In genomic region chr5:149908376-149909078, GRCm38 (mm10) we compare ENCODE assay signal across 12 mouse cellular contexts.
A peak's percentile ranks its signal among the peaks of the same experiment; 100 is the strongest.
DNase-seq lines count a peak whose midpoint lies in the region; ATAC-seq lines count a peak whose summit lies in the region.
"Had no signal": no experiment of that assay in that cellular context is flagged by ENCODE, and none has a peak within 500 bp of the region (broad histone marks: within the 10 kb centered on the region; RNA-seq: fewer than 3 reads in every experiment).

No protein-coding gene starts in this region.

- ATAC-seq in embryonic facial prominence, embryonic 14.5 days (ENCODE audit: low read depth) = no peak
- ATAC-seq in hematopoietic stem cell, adult 5-6 weeks (replicated peaks in 1 of 2; ENCODE audit: insufficient read depth in 1 of 2, low FRiP score in 2 of 2, low TSS enrichment in 1 of 2, low read depth in 1 of 2, poor library complexity in 2 of 2, severe bottlenecking in 2 of 2) = peak; percentile 49 to 64; a peak in 2 of 4 replicates
- peak; percentile 86 for ATAC-seq in megakaryocyte progenitor cell, adult 5-6 weeks (replicated peaks; ENCODE audit: poor library complexity)
- ATAC-seq: intestine, postnatal 0 days had no signal

- DNase-seq in embryonic facial prominence, embryonic 14.5 days (ENCODE audit: low spot score) = peak; percentile 34
- DNase-seq in embryonic facial prominence, embryonic 10.5 days (ENCODE audit: low spot score) = no peak
- peak; percentile 11 for DNase-seq in right cerebral cortex, postnatal 14 days
- DNase-seq in right cerebral cortex, adult 18-20 months = no peak
- DNase-seq in testis, postnatal 10 days (ENCODE audit: low spot score) = no peak
- no peak for DNase-seq in hindbrain, embryonic 10.5 days (ENCODE audit: low spot score)
- DNase-seq: gastrocnemius, postnatal 14 days; lung, adult 2 months had no signal

- peaks cover 17% of the 10 kb centered on the region for H3K4me1 ChIP-seq in embryonic facial prominence, embryonic 14.5 days (ENCODE audit: control insufficient read depth, insufficient read depth, low read length)
- peaks cover 13% of the 10 kb centered on the region; the same call in 1 of the 2 replicates for H3K4me1 ChIP-seq in embryonic facial prominence, embryonic 10.5 days
- H3K4me1 ChIP-seq in hindbrain, embryonic 10.5 days (replicated peaks) = no peaks in the 10 kb centered on the region

- no peak overlapping the region for H3K4me2 ChIP-seq in embryonic facial prominence, embryonic 14.5 days (ENCODE audit: low read depth, low read length)
- H3K4me2 ChIP-seq: stomach, embryonic 15.5 days had no signal

- no peak overlapping the region for H3K9ac ChIP-seq in embryonic facial prominence, embryonic 14.5 days (ENCODE audit: low read depth, low read length)
- H3K9ac ChIP-seq: stomach, embryonic 15.5 days had no signal

- H3K36me3 ChIP-seq in embryonic facial prominence, embryonic 14.5 days (ENCODE audit: control insufficient read depth, insufficient read depth, low read length) = no peaks in the 10 kb centered on the region
- H3K36me3 ChIP-seq in embryonic facial prominence, embryonic 10.5 days (replicated peaks) = no peaks in the 10 kb centered on the region
- no peaks in the 10 kb centered on the region for H3K36me3 ChIP-seq in hindbrain, embryonic 10.5 days
- H3K36me3 ChIP-seq: stomach, embryonic 15.5 days had no signal

- H3K9me3 ChIP-seq in embryonic facial prominence, embryonic 14.5 days (ENCODE audit: control insufficient read depth, low read length) = no peaks in the 10 kb centered on the region
- H3K9me3 ChIP-seq in embryonic facial prominence, embryonic 10.5 days = no peaks in the 10 kb centered on the region
- H3K9me3 ChIP-seq in hindbrain, embryonic 10.5 days = no peaks in the 10 kb centered on the region
- H3K9me3 ChIP-seq: stomach, embryonic 15.5 days had no signal

- no peaks in the 10 kb centered on the region for H3K27me3 ChIP-seq in embryonic facial prominence, embryonic 14.5 days (replicated peaks; ENCODE audit: control insufficient read depth, insufficient read depth, low read length)
- H3K27me3 ChIP-seq in embryonic facial prominence, embryonic 10.5 days (replicated peaks; ENCODE audit: low read depth, poor library complexity, severe bottlenecking) = no peaks in the 10 kb centered on the region
- no peaks in the 10 kb centered on the region for H3K27me3 ChIP-seq in hindbrain, embryonic 10.5 days (ENCODE audit: insufficient read depth, poor library complexity, severe bottlenecking)
- H3K27me3 ChIP-seq: stomach, embryonic 15.5 days had no signal

- 58% methylated on average over 4 of the region's 4 CpGs for WGBS in embryonic facial prominence, embryonic 14.5 days
- 82% methylated on average over 4 of the region's 4 CpGs for WGBS in embryonic facial prominence, embryonic 10.5 days
- 82% methylated on average over 4 of the region's 4 CpGs for WGBS in hindbrain, embryonic 10.5 days

- H3K27ac ChIP-seq in embryonic facial prominence, embryonic 14.5 days (replicated peaks; ENCODE audit: low read depth, low read length) = no peak overlapping the region; the same call in 1 of the 2 replicates
- H3K27ac ChIP-seq in embryonic facial prominence, embryonic 10.5 days (replicated peaks) = no peak overlapping the region
- H3K27ac ChIP-seq in hindbrain, embryonic 10.5 days = no peak overlapping the region
- H3K27ac ChIP-seq: stomach, embryonic 15.5 days had no signal

- no peak overlapping the region for H3K4me3 ChIP-seq in embryonic facial prominence, embryonic 14.5 days (ENCODE audit: low read depth, low read length)
- H3K4me3 ChIP-seq in embryonic facial prominence, embryonic 10.5 days = no peak overlapping the region
- H3K4me3 ChIP-seq in hindbrain, embryonic 10.5 days = no peak overlapping the region
- H3K4me3 ChIP-seq: stomach, embryonic 15.5 days had no signal

Comparison
In these comparisons a context has a peak if more than half of its experiments do, and no peak if none do; other contexts are left out.
1. DNase-seq: peak in embryonic facial prominence, embryonic 14.5 days (single experiment) and right cerebral cortex, postnatal 14 days (single experiment); none in embryonic facial prominence, embryonic 10.5 days (single experiment), right cerebral cortex, adult 18-20 months (single experiment), testis, postnatal 10 days (single experiment) and hindbrain, embryonic 10.5 days (single experiment).